Mouse (Mus musculus): ENCODE measurements around the gene Ube2f.

DNA sequence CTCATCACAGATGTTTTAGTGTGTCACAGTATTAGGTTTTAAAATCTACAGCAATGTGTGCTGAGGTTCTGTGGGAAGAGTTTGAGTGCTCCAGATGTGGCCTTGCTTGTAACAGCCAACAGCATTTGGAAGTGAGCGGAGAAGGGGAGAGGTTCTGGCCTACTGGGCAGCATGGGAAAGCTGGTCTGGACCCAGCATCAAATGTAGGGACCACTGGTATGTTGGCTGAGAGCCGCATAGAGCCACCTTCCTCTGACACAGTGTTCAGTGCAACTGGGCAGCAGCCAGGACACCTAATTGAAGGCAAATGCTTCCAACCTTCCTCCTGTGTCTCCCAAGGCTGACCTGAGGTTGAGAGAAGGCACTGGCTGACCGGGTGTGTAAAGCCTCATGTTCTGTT is 51.9 kb downstream of the Ube2f start:
- TF ChIP-seq POLR2A (IDR thresholded peaks at IDR 0.05; ENCODE audit: low read depth, low read length) (no peak), CTCF (IDR thresholded peaks at IDR 0.05; ENCODE audit: borderline replicate concordance, insufficient read depth, low read length) (no peak)
